Mouse (Mus musculus): ENCODE results near the gene Gpalpp1. TPM values are rescaled to one million over a fixed set of nuclear protein-coding genes. Genes with fewer than 3 reads are reported as not detected.
A peak's percentile ranks its signal among the peaks of the same experiment; 100 is the strongest.

The Gpalpp1 gene
- polyA plus RNA-seq, 1 experiment from 2014 or later: 11.0 TPM

GRCm38 (mm10) chr14:76128174-76128573, 17.6 kb upstream of the Gpalpp1 start:
- Histone ChIP-seq H3K4me1 (ENCODE audit: control insufficient read depth in 2 of 2, insufficient read depth in 2 of 2, low read length in 2 of 2) (peaks cover 0 to 5% of the 10 kb centered on the region in 2 experiments; a peak in 1 of 4 replicates), H3K4me2 (ENCODE audit: low read length) (no peak overlapping the region), H3K9ac (ENCODE audit: low read length) (no peak overlapping the region), H3K4me3 (ENCODE audit: control insufficient read depth in 1 of 2, insufficient read depth in 1 of 2, low read depth in 1 of 2, low read length in 2 of 2) (no peak overlapping the region), H3K27ac (replicated peaks in 1 of 2; ENCODE audit: control insufficient read depth in 1 of 2, insufficient read depth in 1 of 2, low read depth in 2 of 2, low read length in 2 of 2) (no peak overlapping the region), H3K9me3 (ENCODE audit: control insufficient read depth, low read length) (no peaks in the 10 kb centered on the region), H3K27me3 (ENCODE audit: control insufficient read depth, insufficient read depth, low read length) (no peaks in the 10 kb centered on the region), H3K36me3 (ENCODE audit: control insufficient read depth, insufficient read depth, low read length) (peaks cover 93% of the 10 kb centered on the region)
- WGBS: 79% methylated on average over 4 of the region's 4 CpGs
- ATAC-seq (ENCODE audit: insufficient number of reproducible peaks, insufficient read depth, low FRiP score, low read depth): no peak

- Histone ChIP-seq H3K9ac (ENCODE audit: low read length) (no peak overlapping the region), H3K27ac (replicated peaks in 1 of 2; ENCODE audit: control insufficient read depth in 1 of 2, insufficient read depth in 1 of 2, low read depth in 2 of 2, low read length in 2 of 2) (no peak overlapping the region), H3K36me3 (ENCODE audit: control insufficient read depth, insufficient read depth, low read length) (peaks cover 92% of the 10 kb centered on the region), H3K9me3 (ENCODE audit: control insufficient read depth, low read length) (no peaks in the 10 kb centered on the region), H3K4me1 (ENCODE audit: control insufficient read depth in 2 of 2, insufficient read depth in 2 of 2, low read length in 2 of 2) (peaks cover under 1 to 13% of the 10 kb centered on the region in 2 experiments), H3K27me3 (ENCODE audit: control insufficient read depth, insufficient read depth, low read length) (no peaks in the 10 kb centered on the region), H3K4me3 (ENCODE audit: control insufficient read depth in 1 of 2, insufficient read depth in 1 of 2, low read depth in 1 of 2, low read length in 2 of 2) (no peak overlapping the region), H3K4me2 (ENCODE audit: low read length) (no peak overlapping the region)
- no peak for ATAC-seq (ENCODE audit: insufficient number of reproducible peaks, insufficient read depth, low FRiP score, low read depth)
- 93% methylated on average over 3 of the region's 3 CpGs for WGBS
These were observed 16.8 kb upstream of the Gpalpp1 start for GRCm38 (mm10) chr14:76127311-76127710.

- H3K4me3 ChIP-seq (ENCODE audit: control insufficient read depth in 1 of 2, insufficient read depth in 1 of 2, low read depth in 1 of 2, low read length in 2 of 2): no peak overlapping the region
- H3K4me2 ChIP-seq (ENCODE audit: low read length): no peak overlapping the region; the same call in 1 of the 2 replicates
- peaks cover 2 to 16% of the 10 kb centered on the region in 2 experiments for H3K4me1 ChIP-seq (ENCODE audit: control insufficient read depth in 2 of 2, insufficient read depth in 2 of 2, low read length in 2 of 2)
- peaks cover 86% of the 10 kb centered on the region for H3K36me3 ChIP-seq (ENCODE audit: control insufficient read depth, insufficient read depth, low read length)
- WGBS: 42% methylated on average over 8 of the region's 8 CpGs
- H3K27me3 ChIP-seq (ENCODE audit: control insufficient read depth, insufficient read depth, low read length): no peaks in the 10 kb centered on the region
- no peak for ATAC-seq (ENCODE audit: insufficient number of reproducible peaks, insufficient read depth, low FRiP score, low read depth)
- H3K27ac ChIP-seq (replicated peaks in 1 of 2; ENCODE audit: control insufficient read depth in 1 of 2, insufficient read depth in 1 of 2, low read depth in 2 of 2, low read length in 2 of 2): peak overlapping the region in 1 of 2 experiments; percentile 50; a peak in 3 of 4 replicates
- no peaks in the 10 kb centered on the region for H3K9me3 ChIP-seq (ENCODE audit: control insufficient read depth, low read length)
- H3K9ac ChIP-seq (ENCODE audit: low read length): 0 out of 2 replicates have a peak overlapping the region, but pooled peaks have one; percentile 7
These were observed 12.1 kb upstream of the Gpalpp1 start for GRCm38 (mm10) chr14:76122663-76123058.

- H3K27me3 ChIP-seq (ENCODE audit: control insufficient read depth, insufficient read depth, low read length): no peaks in the 10 kb centered on the region
- H3K36me3 ChIP-seq (ENCODE audit: control insufficient read depth, insufficient read depth, low read length): peaks cover 86% of the 10 kb centered on the region
- H3K4me1 ChIP-seq (ENCODE audit: control insufficient read depth in 2 of 2, insufficient read depth in 2 of 2, low read length in 2 of 2): peaks cover 2 to 16% of the 10 kb centered on the region in 2 experiments
- H3K4me2 ChIP-seq (ENCODE audit: low read length): no peak overlapping the region
- ATAC-seq (ENCODE audit: insufficient number of reproducible peaks, insufficient read depth, low FRiP score, low read depth): no peak
- H3K9ac ChIP-seq (ENCODE audit: low read length): 0 out of 2 replicates have a peak overlapping the region, but pooled peaks have one; percentile 7
- H3K27ac ChIP-seq (replicated peaks in 1 of 2; ENCODE audit: control insufficient read depth in 1 of 2, insufficient read depth in 1 of 2, low read depth in 2 of 2, low read length in 2 of 2): peak overlapping the region in 1 of 2 experiments; percentile 50; a peak in 1 of 4 replicates
- H3K4me3 ChIP-seq (ENCODE audit: control insufficient read depth in 1 of 2, insufficient read depth in 1 of 2, low read depth in 1 of 2, low read length in 2 of 2): no peak overlapping the region
- no peaks in the 10 kb centered on the region for H3K9me3 ChIP-seq (ENCODE audit: control insufficient read depth, low read length)
- WGBS: 55% methylated on average over 6 of the region's 6 CpGs
These were observed 11.5 kb upstream of the Gpalpp1 start for GRCm38 (mm10) chr14:76121901-76122662.

GRCm38 (mm10) chr14:76120472-76120871, 9.9 kb upstream of the Gpalpp1 start:
- no peak overlapping the region for H3K4me2 ChIP-seq (ENCODE audit: low read length)
- no peak overlapping the region for H3K4me3 ChIP-seq (ENCODE audit: control insufficient read depth in 1 of 2, insufficient read depth in 1 of 2, low read depth in 1 of 2, low read length in 2 of 2)
- no peak overlapping the region for H3K27ac ChIP-seq (replicated peaks in 1 of 2; ENCODE audit: control insufficient read depth in 1 of 2, insufficient read depth in 1 of 2, low read depth in 2 of 2, low read length in 2 of 2)
- no peak overlapping the region for H3K9ac ChIP-seq (ENCODE audit: low read length)
- no peak for ATAC-seq (ENCODE audit: insufficient number of reproducible peaks, insufficient read depth, low FRiP score, low read depth)
- 82% methylated on average over 4 of the region's 4 CpGs for WGBS
- no peaks in the 10 kb centered on the region for H3K9me3 ChIP-seq (ENCODE audit: control insufficient read depth, low read length)
- H3K36me3 ChIP-seq (ENCODE audit: control insufficient read depth, insufficient read depth, low read length): peaks cover 86% of the 10 kb centered on the region
- no peaks in the 10 kb centered on the region for H3K27me3 ChIP-seq (ENCODE audit: control insufficient read depth, insufficient read depth, low read length)
- peaks cover 2 to 16% of the 10 kb centered on the region in 2 experiments for H3K4me1 ChIP-seq (ENCODE audit: control insufficient read depth in 2 of 2, insufficient read depth in 2 of 2, low read length in 2 of 2)

GRCm38 (mm10) chr14:76118963-76119362, 8.4 kb upstream of the Gpalpp1 start:
- whole genome bisulfite sequencing: 66% methylated on average over 4 of the region's 4 CpGs
- Histone ChIP-seq H3K4me2 (ENCODE audit: low read length) (no peak overlapping the region), H3K27me3 (ENCODE audit: control insufficient read depth, insufficient read depth, low read length) (no peaks in the 10 kb centered on the region), H3K9ac (ENCODE audit: low read length) (no peak overlapping the region), H3K4me1 (ENCODE audit: control insufficient read depth in 2 of 2, insufficient read depth in 2 of 2, low read length in 2 of 2) (peaks cover 2 to 11% of the 10 kb centered on the region in 2 experiments), H3K4me3 (ENCODE audit: control insufficient read depth in 1 of 2, insufficient read depth in 1 of 2, low read depth in 1 of 2, low read length in 2 of 2) (no peak overlapping the region), H3K36me3 (ENCODE audit: control insufficient read depth, insufficient read depth, low read length) (peaks cover 87% of the 10 kb centered on the region), H3K9me3 (ENCODE audit: control insufficient read depth, low read length) (no peaks in the 10 kb centered on the region), H3K27ac (replicated peaks in 1 of 2; ENCODE audit: control insufficient read depth in 1 of 2, insufficient read depth in 1 of 2, low read depth in 2 of 2, low read length in 2 of 2) (no peak overlapping the region)
- ATAC-seq (ENCODE audit: insufficient number of reproducible peaks, insufficient read depth, low FRiP score, low read depth): no peak

- no peak overlapping the region for H3K27ac ChIP-seq (replicated peaks in 1 of 2; ENCODE audit: control insufficient read depth in 1 of 2, insufficient read depth in 1 of 2, low read depth in 2 of 2, low read length in 2 of 2)
- no peak overlapping the region for H3K4me3 ChIP-seq (ENCODE audit: control insufficient read depth in 1 of 2, insufficient read depth in 1 of 2, low read depth in 1 of 2, low read length in 2 of 2)
- H3K9me3 ChIP-seq (ENCODE audit: control insufficient read depth, low read length): no peaks in the 10 kb centered on the region
- H3K4me1 ChIP-seq (ENCODE audit: control insufficient read depth in 2 of 2, insufficient read depth in 2 of 2, low read length in 2 of 2): peaks cover 0 to 6% of the 10 kb centered on the region in 2 experiments; a peak in 2 of 4 replicates
- no peaks in the 10 kb centered on the region for H3K27me3 ChIP-seq (ENCODE audit: control insufficient read depth, insufficient read depth, low read length)
- 92% methylated on average over 5 of the region's 5 CpGs for WGBS
- H3K9ac ChIP-seq (ENCODE audit: low read length): no peak overlapping the region
- ATAC-seq (ENCODE audit: insufficient number of reproducible peaks, insufficient read depth, low FRiP score, low read depth): no peak
- peaks cover 66% of the 10 kb centered on the region for H3K36me3 ChIP-seq (ENCODE audit: control insufficient read depth, insufficient read depth, low read length)
- H3K4me2 ChIP-seq (ENCODE audit: low read length): no peak overlapping the region
These were observed 5.2 kb upstream of the Gpalpp1 start for GRCm38 (mm10) chr14:76115744-76116143.

All from heart, embryonic 14.5 days (tissue).